Mouse (Mus musculus): Measurements from ENCODE around the gene Slc12a7. TPM values are rescaled to one million over a fixed set of nuclear protein-coding genes. Genes with fewer than 3 reads are reported as not detected.

Slc12a7 gene
- polyA plus RNA-seq, 1 experiment from 2014 or later, result 12.9 TPM

- Histone ChIP-seq H3K4me1 (replicated peaks; ENCODE audit: control insufficient read depth, insufficient read depth, low read length) (peaks cover 30% of the 10 kb centered on the region), H3K27ac (ENCODE audit: low read depth, low read length) (peak overlapping the region; percentile 41; the same call in 1 of the 2 replicates), H3K9ac (ENCODE audit: low read depth, low read length) (no peak overlapping the region)
Measured at GRCm38 (mm10) chr13:73773519-73774205, 40.8 kb downstream of the Slc12a7 start.

GRCm38 (mm10) chr13:73775786-73776185 lies 42.9 kb downstream of the Slc12a7 start:
- H3K9me3 ChIP-seq (ENCODE audit: control insufficient read depth), result no peaks in the 10 kb centered on the region
- no peaks in the 10 kb centered on the region for H3K27me3 ChIP-seq (replicated peaks; ENCODE audit: control insufficient read depth, insufficient read depth, low read length)
- no peak overlapping the region for H3K27ac ChIP-seq (ENCODE audit: low read depth, low read length)
- H3K4me2 ChIP-seq (replicated peaks; ENCODE audit: low read depth), result no peak overlapping the region
- no peak overlapping the region for H3K4me3 ChIP-seq (ENCODE audit: low read depth, low read length)
- H3K4me1 ChIP-seq (replicated peaks; ENCODE audit: control insufficient read depth, insufficient read depth, low read length), result peaks cover 20% of the 10 kb centered on the region
- peaks cover 17% of the 10 kb centered on the region for H3K36me3 ChIP-seq (ENCODE audit: control insufficient read depth, insufficient read depth)
- H3K9ac ChIP-seq (ENCODE audit: low read depth, low read length), result no peak overlapping the region
- WGBS, result 54% methylated on average over 4 of the region's 4 CpGs
- TF ChIP-seq CTCF (IDR thresholded peaks at IDR 0.05; ENCODE audit: low read depth), result no peak
- no peak for ATAC-seq

More at GRCm38 (mm10) chr13:73773519-73774205, 40.8 kb downstream of the Slc12a7 start:
- Histone ChIP-seq H3K36me3 (ENCODE audit: control insufficient read depth, insufficient read depth) (peaks cover 10% of the 10 kb centered on the region), H3K4me3 (ENCODE audit: low read depth, low read length) (no peak overlapping the region), H3K4me2 (replicated peaks; ENCODE audit: low read depth) (no peak overlapping the region), H3K9me3 (ENCODE audit: control insufficient read depth) (no peaks in the 10 kb centered on the region), H3K27me3 (replicated peaks; ENCODE audit: control insufficient read depth, insufficient read depth, low read length) (no peaks in the 10 kb centered on the region)
- 51% methylated on average over 4 of the region's 4 CpGs for WGBS
- no peak for ATAC-seq
- no peak for TF ChIP-seq CTCF (IDR thresholded peaks at IDR 0.05; ENCODE audit: low read depth)

- no peak for ATAC-seq
- Histone ChIP-seq H3K4me1 (replicated peaks; ENCODE audit: control insufficient read depth, insufficient read depth, low read length) (peaks cover 11% of the 10 kb centered on the region), H3K36me3 (ENCODE audit: control insufficient read depth, insufficient read depth) (peaks cover 20% of the 10 kb centered on the region), H3K27me3 (replicated peaks; ENCODE audit: control insufficient read depth, insufficient read depth, low read length) (no peaks in the 10 kb centered on the region), H3K9ac (ENCODE audit: low read depth, low read length) (no peak overlapping the region), H3K9me3 (ENCODE audit: control insufficient read depth) (no peaks in the 10 kb centered on the region), H3K4me2 (replicated peaks; ENCODE audit: low read depth) (no peak overlapping the region), H3K4me3 (ENCODE audit: low read depth, low read length) (no peak overlapping the region), H3K27ac (ENCODE audit: low read depth, low read length) (no peak overlapping the region)
- no peak for TF ChIP-seq CTCF (IDR thresholded peaks at IDR 0.05; ENCODE audit: low read depth)
- WGBS, result 73% methylated on average over 3 of the region's 3 CpGs
Measured at GRCm38 (mm10) chr13:73777578-73777977, 44.7 kb downstream of the Slc12a7 start.

- H3K4me1 ChIP-seq (replicated peaks; ENCODE audit: control insufficient read depth, insufficient read depth, low read length), result peaks cover 4% of the 10 kb centered on the region; the same call in 1 of the 2 replicates
- ATAC-seq, result no peak
- no peak overlapping the region for H3K4me3 ChIP-seq (ENCODE audit: low read depth, low read length)
- H3K36me3 ChIP-seq (ENCODE audit: control insufficient read depth, insufficient read depth), result peaks cover 40% of the 10 kb centered on the region
- H3K9me3 ChIP-seq (ENCODE audit: control insufficient read depth), result no peaks in the 10 kb centered on the region
- WGBS, result 66% methylated on average over 5 of the region's 5 CpGs
- no peaks in the 10 kb centered on the region for H3K27me3 ChIP-seq (replicated peaks; ENCODE audit: control insufficient read depth, insufficient read depth, low read length)
- no peak for TF ChIP-seq CTCF (IDR thresholded peaks at IDR 0.05; ENCODE audit: low read depth)
- no peak overlapping the region for H3K9ac ChIP-seq (ENCODE audit: low read depth, low read length)
- H3K4me2 ChIP-seq (replicated peaks; ENCODE audit: low read depth), result no peak overlapping the region
- H3K27ac ChIP-seq (ENCODE audit: low read depth, low read length), result no peak overlapping the region
Measured at GRCm38 (mm10) chr13:73782486-73782885, 49.6 kb downstream of the Slc12a7 start.

GRCm38 (mm10) chr13:73792176-73792575 lies 59.3 kb downstream of the Slc12a7 start:
- no peak overlapping the region for H3K4me3 ChIP-seq (ENCODE audit: low read depth, low read length)
- ATAC-seq, result no peak
- peaks cover 91% of the 10 kb centered on the region for H3K36me3 ChIP-seq (ENCODE audit: control insufficient read depth, insufficient read depth)
- no peak for TF ChIP-seq CTCF (IDR thresholded peaks at IDR 0.05; ENCODE audit: low read depth)
- H3K4me2 ChIP-seq (replicated peaks; ENCODE audit: low read depth), result no peak overlapping the region
- 98% methylated on average over 4 of the region's 4 CpGs for WGBS
- H3K4me1 ChIP-seq (replicated peaks; ENCODE audit: control insufficient read depth, insufficient read depth, low read length), result no peaks in the 10 kb centered on the region
- no peak overlapping the region for H3K9ac ChIP-seq (ENCODE audit: low read depth, low read length)
- H3K27ac ChIP-seq (ENCODE audit: low read depth, low read length), result no peak overlapping the region
- no peaks in the 10 kb centered on the region for H3K27me3 ChIP-seq (replicated peaks; ENCODE audit: control insufficient read depth, insufficient read depth, low read length)
- H3K9me3 ChIP-seq (ENCODE audit: control insufficient read depth), result no peaks in the 10 kb centered on the region

GRCm38 (mm10) chr13:73793171-73793570 lies 60.3 kb downstream of the Slc12a7 start:
- Histone ChIP-seq H3K9me3 (ENCODE audit: control insufficient read depth) (no peaks in the 10 kb centered on the region), H3K4me3 (ENCODE audit: low read depth, low read length) (no peak overlapping the region), H3K4me1 (replicated peaks; ENCODE audit: control insufficient read depth, insufficient read depth, low read length) (no peaks in the 10 kb centered on the region), H3K4me2 (replicated peaks; ENCODE audit: low read depth) (no peak overlapping the region), H3K9ac (ENCODE audit: low read depth, low read length) (no peak overlapping the region), H3K27me3 (replicated peaks; ENCODE audit: control insufficient read depth, insufficient read depth, low read length) (no peaks in the 10 kb centered on the region), H3K36me3 (ENCODE audit: control insufficient read depth, insufficient read depth) (peaks cover 91% of the 10 kb centered on the region), H3K27ac (ENCODE audit: low read depth, low read length) (no peak overlapping the region)
- ATAC-seq, result no peak
- no peak for TF ChIP-seq CTCF (IDR thresholded peaks at IDR 0.05; ENCODE audit: low read depth)
- 88% methylated on average over 5 of the region's 5 CpGs for WGBS
